Mouse (Mus musculus): ENCODE data around the gene Celf2. TPM values are rescaled to one million over a fixed set of nuclear protein-coding genes. Genes with fewer than 3 reads are reported as not detected.

Celf2 gene
- polyA plus RNA-seq, 1 experiment: 40.8 TPM

DNA sequence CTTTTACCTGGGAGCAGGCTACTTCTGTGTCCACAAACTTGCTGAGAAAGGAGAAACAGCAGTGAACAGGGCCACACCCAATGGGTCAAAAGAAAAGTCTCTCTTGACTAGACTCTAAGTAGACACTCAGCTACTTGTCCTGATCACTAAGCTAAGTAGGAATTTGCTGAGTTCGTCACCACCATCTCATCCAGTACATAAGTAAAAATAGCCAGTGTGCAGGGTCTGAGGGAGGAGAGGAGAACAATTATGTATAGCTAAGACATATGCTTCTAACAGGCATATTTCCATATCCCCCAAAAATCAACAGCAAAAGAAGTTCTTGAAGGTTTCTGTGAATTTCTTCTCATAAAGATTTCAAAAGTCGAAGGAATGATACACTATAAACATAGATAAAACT, 615.8 kb downstream of the Celf2 start:
- Histone ChIP-seq H3K4me3 (ENCODE audit: extremely low read depth, insufficient read depth, insufficient read length) (no peak overlapping the region), H3K36me3 (ENCODE audit: control insufficient read depth, insufficient read depth, low read length) (no peaks in the 10 kb centered on the region), H3K27ac (ENCODE audit: insufficient read depth, low read length) (no peak overlapping the region), H3K27me3 (ENCODE audit: control insufficient read depth, insufficient read depth, low read length) (no peaks in the 10 kb centered on the region; the same call in 1 of the 2 replicates), H3K4me1 (ENCODE audit: control insufficient read depth, insufficient read depth, insufficient read length) (no peaks in the 10 kb centered on the region)
- WGBS: 89% methylated on average over 2 of the region's 2 CpGs
- no peak for DNase-seq (ENCODE audit: low read depth in 1 of 2, low spot score in 2 of 2)
- TF ChIP-seq POLR2A (IDR thresholded peaks at IDR 0.05; ENCODE audit: low read depth, low read length) (no peak), CTCF (IDR thresholded peaks at IDR 0.05; ENCODE audit: extremely low read depth, insufficient read depth, insufficient read length, insufficient replicate concordance) (no peak)

DNA sequence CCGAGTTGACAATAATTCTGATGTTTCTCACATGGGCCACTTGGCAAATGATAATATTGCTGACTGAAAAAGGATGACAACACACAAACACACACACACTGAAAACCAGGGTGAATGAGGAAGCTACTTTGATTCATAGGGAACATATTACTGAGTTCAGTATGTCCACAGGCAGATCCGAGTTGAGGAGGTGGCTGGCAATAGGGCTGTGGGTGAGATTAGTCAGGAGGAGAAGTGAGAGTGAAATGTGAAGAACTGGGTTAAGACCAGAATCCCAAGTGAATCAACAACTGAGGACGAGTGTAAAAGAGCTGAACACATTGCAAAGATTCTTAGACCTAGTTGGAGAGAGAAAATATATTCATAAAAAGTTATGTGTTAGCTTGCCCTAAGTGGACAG, 616.3 kb downstream of the Celf2 start:
- WGBS: 67% methylated on average over 3 of the region's 3 CpGs
- Histone ChIP-seq H3K36me3 (ENCODE audit: control insufficient read depth, insufficient read depth, low read length) (no peaks in the 10 kb centered on the region), H3K27ac (ENCODE audit: insufficient read depth, low read length) (no peak overlapping the region), H3K4me1 (ENCODE audit: control insufficient read depth, insufficient read depth, insufficient read length) (no peaks in the 10 kb centered on the region), H3K27me3 (ENCODE audit: control insufficient read depth, insufficient read depth, low read length) (no peaks in the 10 kb centered on the region; the same call in 1 of the 2 replicates), H3K4me3 (ENCODE audit: extremely low read depth, insufficient read depth, insufficient read length) (no peak overlapping the region)
- no peak for TF ChIP-seq CTCF (IDR thresholded peaks at IDR 0.05; ENCODE audit: extremely low read depth, insufficient read depth, insufficient read length, insufficient replicate concordance)
- TF ChIP-seq POLR2A (IDR thresholded peaks at IDR 0.05; ENCODE audit: low read depth, low read length): no peak
- DNase-seq (ENCODE audit: low read depth in 1 of 2, low spot score in 2 of 2): no peak

DNA sequence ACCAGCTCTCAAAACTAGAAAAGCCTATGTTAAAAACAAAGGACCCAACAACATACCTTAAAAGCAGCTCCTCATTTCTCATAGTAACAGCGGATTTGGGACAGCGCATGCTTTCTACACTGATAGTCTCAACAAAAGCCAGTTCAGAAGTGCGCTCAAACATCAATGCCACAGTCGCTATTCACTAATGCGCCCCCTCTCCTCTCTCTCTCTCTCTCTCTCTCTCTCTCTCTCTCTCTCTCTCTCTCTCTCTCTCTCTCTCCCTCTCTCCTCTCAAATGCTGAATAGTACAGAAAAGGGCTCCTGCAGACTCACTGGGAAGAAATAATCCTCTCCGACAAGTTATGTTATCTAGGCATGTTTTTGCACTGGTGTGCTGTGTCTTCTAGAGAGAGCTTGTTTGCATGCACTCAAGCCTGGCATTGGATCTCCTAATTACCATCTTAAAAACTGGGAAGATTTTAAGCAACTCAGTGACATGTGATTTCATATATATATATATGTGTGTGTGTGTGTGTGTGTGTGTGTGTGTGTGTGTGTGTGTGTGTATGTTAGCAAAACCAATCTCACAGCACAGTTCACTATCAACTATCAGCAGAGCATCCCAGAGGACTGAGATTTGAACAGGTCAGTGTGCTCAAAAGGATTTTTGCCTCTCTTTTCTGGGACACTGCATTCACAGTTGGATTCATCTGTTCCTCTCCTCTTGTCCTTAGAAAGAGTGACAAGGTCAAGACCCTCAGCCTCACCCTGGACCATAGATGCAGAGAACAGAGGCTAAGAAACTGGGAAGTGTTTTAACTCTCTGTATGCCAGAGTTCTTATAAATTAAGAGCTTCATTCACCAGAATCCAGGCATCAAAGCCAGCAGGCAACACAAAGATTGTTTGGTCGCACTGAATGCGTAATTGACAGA, 624.3 kb downstream of the Celf2 start:
- Histone ChIP-seq H3K27ac (ENCODE audit: insufficient read depth, low read length) (no peak overlapping the region), H3K36me3 (ENCODE audit: control insufficient read depth, insufficient read depth, low read length) (no peaks in the 10 kb centered on the region), H3K27me3 (ENCODE audit: control insufficient read depth, insufficient read depth, low read length) (no peaks in the 10 kb centered on the region), H3K4me1 (ENCODE audit: control insufficient read depth, insufficient read depth, insufficient read length) (no peaks in the 10 kb centered on the region), H3K4me3 (ENCODE audit: extremely low read depth, insufficient read depth, insufficient read length) (no peak overlapping the region)
- 92% methylated on average over 8 of the region's 8 CpGs for WGBS
- DNase-seq (ENCODE audit: low read depth in 1 of 2, low spot score in 2 of 2): no peak
- no peak for TF ChIP-seq POLR2A (IDR thresholded peaks at IDR 0.05; ENCODE audit: low read depth, low read length)
- no peak for TF ChIP-seq CTCF (IDR thresholded peaks at IDR 0.05; ENCODE audit: extremely low read depth, insufficient read depth, insufficient read length, insufficient replicate concordance)

DNA sequence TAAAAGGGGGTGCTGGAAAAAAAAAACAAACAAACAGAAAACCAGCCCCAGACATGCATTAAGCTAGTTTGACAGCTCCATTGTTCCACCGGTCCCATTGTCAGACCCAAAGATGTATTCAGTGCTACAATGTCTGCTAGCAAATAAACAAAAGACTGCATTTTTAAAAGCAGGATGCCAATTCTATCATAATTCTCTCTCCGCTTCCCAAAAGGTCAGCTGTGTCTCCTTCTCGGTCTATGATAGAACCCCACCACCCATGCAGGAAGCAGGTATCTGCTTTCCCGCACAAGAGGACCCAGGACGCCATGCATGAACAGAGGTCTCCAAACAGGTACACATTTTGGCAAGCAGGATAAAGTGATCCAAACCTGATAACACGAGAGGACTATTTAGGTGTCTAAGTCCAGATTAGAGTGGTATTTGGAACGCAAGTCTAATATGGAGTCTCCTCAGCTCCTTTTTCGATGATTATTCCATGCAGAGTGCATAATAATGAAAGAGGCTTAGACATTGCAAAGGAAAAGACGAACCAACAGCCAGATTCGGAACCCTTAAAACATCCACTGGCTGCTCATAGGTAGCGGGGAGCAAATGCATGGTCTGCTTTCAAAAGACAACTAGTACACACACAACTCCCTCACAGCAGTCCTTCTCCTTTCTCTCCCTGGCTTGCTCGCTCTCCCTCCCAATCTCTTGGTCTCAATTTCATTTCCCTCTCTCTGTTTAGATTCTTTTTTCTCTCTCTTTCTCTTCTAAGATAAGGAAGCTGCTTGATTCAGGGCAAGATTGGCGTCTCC, 625.2 kb downstream of the Celf2 start:
- no peaks in the 10 kb centered on the region for H3K27me3 ChIP-seq (ENCODE audit: control insufficient read depth, insufficient read depth, low read length)
- 78% methylated on average over 13 of the region's 13 CpGs for WGBS
- no peak overlapping the region for H3K27ac ChIP-seq (ENCODE audit: insufficient read depth, low read length)
- TF ChIP-seq CTCF (IDR thresholded peaks at IDR 0.05; ENCODE audit: extremely low read depth, insufficient read depth, insufficient read length, insufficient replicate concordance) (no peak), POLR2A (IDR thresholded peaks at IDR 0.05; ENCODE audit: low read depth, low read length) (no peak)
- H3K4me1 ChIP-seq (ENCODE audit: control insufficient read depth, insufficient read depth, insufficient read length): no peaks in the 10 kb centered on the region
- H3K36me3 ChIP-seq (ENCODE audit: control insufficient read depth, insufficient read depth, low read length): no peaks in the 10 kb centered on the region
- no peak overlapping the region for H3K4me3 ChIP-seq (ENCODE audit: extremely low read depth, insufficient read depth, insufficient read length)
- DNase-seq (ENCODE audit: low read depth in 1 of 2, low spot score in 2 of 2): no peak

DNA sequence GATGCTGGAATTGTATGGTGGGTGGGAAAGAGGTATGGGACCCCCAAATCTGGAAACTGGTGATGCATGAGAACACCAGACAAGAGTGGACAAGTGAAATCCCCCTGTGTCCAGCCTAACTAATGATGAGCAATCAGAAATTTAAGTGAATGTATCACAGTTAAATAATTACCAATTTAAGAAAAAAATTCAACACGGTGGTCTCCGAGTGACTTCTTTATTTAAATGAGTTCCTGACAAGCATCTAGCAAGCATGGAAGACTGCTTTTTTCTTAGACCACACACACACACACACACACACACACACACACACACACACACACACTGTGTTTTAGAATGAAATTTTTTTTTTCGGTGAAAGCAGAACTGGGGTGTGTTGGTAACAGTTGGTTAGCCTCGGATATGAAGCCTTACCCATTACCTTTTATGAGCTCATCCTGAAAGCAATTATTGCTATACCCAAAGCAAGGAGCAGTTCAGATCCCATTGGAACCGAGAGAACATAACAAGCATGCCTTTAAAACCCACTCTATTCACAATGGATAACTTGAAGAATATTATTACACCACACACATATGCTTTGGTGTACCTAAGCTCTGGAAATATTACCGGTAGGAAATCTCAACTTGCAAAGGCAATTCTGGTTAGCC, 627.0 kb downstream of the Celf2 start:
- 76% methylated on average over 6 of the region's 6 CpGs for WGBS
- TF ChIP-seq POLR2A (IDR thresholded peaks at IDR 0.05; ENCODE audit: low read depth, low read length): no peak
- TF ChIP-seq CTCF (IDR thresholded peaks at IDR 0.05; ENCODE audit: extremely low read depth, insufficient read depth, insufficient read length, insufficient replicate concordance): no peak
- DNase-seq (ENCODE audit: low read depth in 1 of 2, low spot score in 2 of 2): no peak
- Histone ChIP-seq H3K36me3 (ENCODE audit: control insufficient read depth, insufficient read depth, low read length) (no peaks in the 10 kb centered on the region), H3K27me3 (ENCODE audit: control insufficient read depth, insufficient read depth, low read length) (no peaks in the 10 kb centered on the region), H3K27ac (ENCODE audit: insufficient read depth, low read length) (no peak overlapping the region), H3K4me1 (ENCODE audit: control insufficient read depth, insufficient read depth, insufficient read length) (no peaks in the 10 kb centered on the region), H3K4me3 (ENCODE audit: extremely low read depth, insufficient read depth, insufficient read length) (no peak overlapping the region)

DNA sequence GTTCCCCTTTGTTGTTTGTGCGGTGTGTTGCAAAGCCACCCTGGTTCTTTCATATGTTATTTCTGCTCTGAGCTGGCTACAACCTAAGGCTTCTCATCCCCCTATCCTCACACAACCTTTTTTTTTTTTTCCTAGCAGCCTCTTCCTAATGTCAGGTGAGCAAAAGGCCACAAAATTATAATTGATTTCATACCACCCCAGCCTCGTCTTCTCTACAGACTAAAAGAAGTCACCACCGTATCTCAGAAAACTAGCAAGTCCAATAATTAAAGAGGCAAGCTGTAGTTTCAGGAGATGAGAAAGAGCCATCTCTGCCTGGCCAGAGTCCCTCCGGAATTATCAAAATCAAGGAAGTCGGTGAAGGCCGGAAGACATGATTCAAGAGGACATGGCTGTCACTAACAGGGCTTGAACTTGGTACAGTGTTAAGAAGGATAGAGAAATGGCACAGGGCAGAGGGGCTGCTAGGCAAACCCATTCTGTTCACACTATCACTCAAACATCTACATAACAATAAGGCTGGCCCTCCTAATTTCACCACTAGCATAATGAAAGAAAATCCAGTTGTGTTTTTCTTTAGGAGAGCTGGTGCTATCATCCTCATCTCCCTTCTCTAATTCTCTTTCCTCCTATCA, 628.3 kb downstream of the Celf2 start:
- no peak for TF ChIP-seq CTCF (IDR thresholded peaks at IDR 0.05; ENCODE audit: extremely low read depth, insufficient read depth, insufficient read length, insufficient replicate concordance)
- TF ChIP-seq POLR2A (IDR thresholded peaks at IDR 0.05; ENCODE audit: low read depth, low read length): no peak
- H3K4me1 ChIP-seq (ENCODE audit: control insufficient read depth, insufficient read depth, insufficient read length): no peaks in the 10 kb centered on the region
- WGBS: 87% methylated on average over 6 of the region's 6 CpGs
- H3K36me3 ChIP-seq (ENCODE audit: control insufficient read depth, insufficient read depth, low read length): no peaks in the 10 kb centered on the region
- H3K4me3 ChIP-seq (ENCODE audit: extremely low read depth, insufficient read depth, insufficient read length): no peak overlapping the region
- H3K27ac ChIP-seq (ENCODE audit: insufficient read depth, low read length): no peak overlapping the region
- no peaks in the 10 kb centered on the region for H3K27me3 ChIP-seq (ENCODE audit: control insufficient read depth, insufficient read depth, low read length)
- DNase-seq (ENCODE audit: low read depth in 1 of 2, low spot score in 2 of 2): no peak
